8 mouse cellular contexts compared by ENCODE assay signal in the genomic region with DNA sequence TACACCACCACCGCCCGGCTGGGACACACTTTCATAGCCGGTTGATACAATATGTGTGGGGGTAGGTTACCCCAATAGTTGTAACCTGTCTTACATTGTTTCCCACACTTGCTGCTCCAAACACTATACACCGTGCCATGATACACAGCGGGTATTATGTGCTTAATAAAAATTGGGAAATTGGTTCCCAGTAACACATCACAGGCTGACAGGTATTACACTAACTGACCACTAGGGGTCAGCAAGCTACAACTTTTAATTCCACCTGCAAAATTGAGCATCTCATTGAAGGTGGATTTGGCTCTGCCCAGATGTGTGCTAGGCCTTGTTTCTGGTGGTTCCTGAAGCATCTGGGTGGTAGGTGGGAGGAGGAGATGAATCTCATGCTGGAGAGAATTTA. TPM values are rescaled to one million over a fixed set of nuclear protein-coding genes. Genes with fewer than 3 reads are reported as not detected.
A peak's percentile ranks its signal among the peaks of the same experiment; 100 is the strongest.
DNase-seq lines count a peak whose midpoint lies in the region; ATAC-seq and TF ChIP-seq lines count a peak whose summit lies in the region.

No protein-coding gene starts in this region.

- H3K4me3 ChIP-seq in liver, embryonic 13.5 days (replicated peaks): no peak overlapping the region
- no peak overlapping the region for H3K4me3 ChIP-seq in liver, embryonic 12.5 days
- H3K4me3 ChIP-seq in lung, embryonic 14.5 days (ENCODE audit: low read depth, low read length): no peak overlapping the region

- no peaks in the 10 kb centered on the region for H3K27me3 ChIP-seq in liver, embryonic 13.5 days
- H3K27me3 ChIP-seq in liver, embryonic 12.5 days (replicated peaks): no peaks in the 10 kb centered on the region
- H3K27me3 ChIP-seq in lung, embryonic 14.5 days (ENCODE audit: insufficient read depth, low read length): no peaks in the 10 kb centered on the region

- H3K27ac ChIP-seq in liver, embryonic 13.5 days: no peak overlapping the region
- no peak overlapping the region for H3K27ac ChIP-seq in liver, embryonic 12.5 days
- no peak overlapping the region for H3K27ac ChIP-seq in lung, embryonic 14.5 days (ENCODE audit: low read depth)

- no peaks in the 10 kb centered on the region for H3K36me3 ChIP-seq in liver, embryonic 13.5 days
- H3K36me3 ChIP-seq in liver, embryonic 12.5 days: no peaks in the 10 kb centered on the region
- no peaks in the 10 kb centered on the region for H3K36me3 ChIP-seq in lung, embryonic 14.5 days (ENCODE audit: insufficient read depth)

- peaks cover 16% of the 10 kb centered on the region; the same call in 1 of the 2 replicates for H3K4me1 ChIP-seq in liver, embryonic 13.5 days (replicated peaks)
- peaks cover 13% of the 10 kb centered on the region for H3K4me1 ChIP-seq in liver, embryonic 12.5 days
- no peaks in the 10 kb centered on the region for H3K4me1 ChIP-seq in lung, embryonic 14.5 days (ENCODE audit: insufficient read depth)

- peak; percentile 95 for TF ChIP-seq CTCF in lung, embryonic 14.5 days (IDR thresholded peaks at IDR 0.05; ENCODE audit: low read depth)

- DNase-seq in liver, embryonic 13.5 days: peak; percentile 22
- peak; percentile 83 for DNase-seq in NIH3T3 (ENCODE audit: low read depth)
- DNase-seq in embryo, embryonic 10.5 days (ENCODE audit: low spot score): peak; percentile 79
- DNase-seq in heart, postnatal 4 days: peak; percentile 37
- DNase-seq in lung, embryonic 14.5 days: peak; percentile 86
- peak; percentile 88 for DNase-seq in retina, embryonic 14.5 days (ENCODE audit: low spot score)
- no peak for DNase-seq in urinary bladder, postnatal 10 days (ENCODE audit: low spot score)

- H3K9me3 ChIP-seq in liver, embryonic 13.5 days (replicated peaks): no peaks in the 10 kb centered on the region
- no peaks in the 10 kb centered on the region for H3K9me3 ChIP-seq in liver, embryonic 12.5 days (replicated peaks)
- no peaks in the 10 kb centered on the region for H3K9me3 ChIP-seq in lung, embryonic 14.5 days (ENCODE audit: low read depth, low read length)

- no peak overlapping the region for H3K9ac ChIP-seq in liver, embryonic 13.5 days
- no peak overlapping the region for H3K9ac ChIP-seq in liver, embryonic 12.5 days
- no peak overlapping the region for H3K9ac ChIP-seq in lung, embryonic 14.5 days

- WGBS in liver, embryonic 13.5 days (ENCODE audit: insufficient replicate concordance): 49% methylated on average over 5 of the region's 5 CpGs
- 46% methylated on average over 5 of the region's 5 CpGs for WGBS in liver, embryonic 12.5 days (ENCODE audit: insufficient replicate concordance)
- 48% methylated on average over 5 of the region's 5 CpGs for WGBS in lung, embryonic 14.5 days

- no peak for ATAC-seq in liver, embryonic 13.5 days (ENCODE audit: low read depth)
- ATAC-seq in liver, embryonic 12.5 days: no peak
- peak; percentile 50; the same call in 1 of the 2 replicates for ATAC-seq in lung, embryonic 14.5 days (ENCODE audit: insufficient read depth)

- no peak overlapping the region for H3K4me2 ChIP-seq in liver, embryonic 13.5 days
- H3K4me2 ChIP-seq in liver, embryonic 12.5 days: no peak overlapping the region
- H3K4me2 ChIP-seq in lung, embryonic 14.5 days: no peak overlapping the region

RNA-seq across cellular contexts. Expression of a gene that starts 49.5 kb away (rescaled TPM):
- polyA plus RNA-seq in liver, embryonic 13.5 days (2015; fragmentation: Nextera tagmentation; extraction: Ambion mirVana): 25.9 and 29.6 TPM in 2 replicates
- 26.4 and 27.6 TPM in 2 replicates for polyA plus RNA-seq in liver, embryonic 12.5 days (2016; fragmentation: Nextera tagmentation; extraction: Ambion mirVana)
- total RNA-seq in heart, postnatal 4 days (2021): 10 to 100 TPM; 55.1 to 56.3 TPM
- polyA plus RNA-seq in lung, embryonic 14.5 days (2014; fragmentation: Nextera tagmentation; extraction: Ambion mirVana): 45.9 and 47.6 TPM in 2 replicates

RNA-seq across cellular contexts. Expression of a gene that starts 50.6 kb away (rescaled TPM):
- 47.9 and 58.5 TPM in 2 replicates for polyA plus RNA-seq in liver, embryonic 13.5 days (2015; fragmentation: Nextera tagmentation; extraction: Ambion mirVana)
- polyA plus RNA-seq in liver, embryonic 12.5 days (2016; fragmentation: Nextera tagmentation; extraction: Ambion mirVana): 64.2 and 67.4 TPM in 2 replicates
- 10 to 100 TPM; 65.9 to 66.6 TPM for total RNA-seq in heart, postnatal 4 days (2021)
- polyA plus RNA-seq in lung, embryonic 14.5 days (2014; fragmentation: Nextera tagmentation; extraction: Ambion mirVana): 119 and 121 TPM in 2 replicates
